Mouse (Mus musculus) kidney, embryonic 15.5 days (tissue): Measurements from ENCODE around the gene Tgm3. TPM values are rescaled to one million over a fixed set of nuclear protein-coding genes. Genes with fewer than 3 reads are reported as not detected.

Experiments
- ATAC-seq: fragments of 200-750 bp; cut with Nextera tagmentation; replicated peaks from 2 replicates; pipeline ENCODE4 v1.8.0; 2017; ENCODE audit warnings: moderate TSS enrichment; ENCODE audit not compliant: low FRiP score
- H3K27ac ChIP-seq: fragments of 300-500 bp; sonication (generic); 2 replicates; pipeline ENCODE4 v1.5.1; 2015; ENCODE audit warnings: mild to moderate bottlenecking, inconsistent platforms
- H3K27me3 ChIP-seq: fragments of 300-500 bp; sonication (generic); 2 replicates; pipeline ENCODE4 v1.6.1; 2015; ENCODE audit warnings: inconsistent platforms
- H3K36me3 ChIP-seq: fragments of 300-500 bp; sonication (generic); 2 replicates; pipeline ENCODE4 v1.6.1; 2015; ENCODE audit warnings: inconsistent platforms
- H3K4me1 ChIP-seq: fragments of 300-500 bp; sonication (generic); 2 replicates; pipeline ENCODE4 v1.6.1; 2015; ENCODE audit warnings: inconsistent platforms
- H3K4me2 ChIP-seq: fragments of 300-500 bp; sonication (generic); 2 replicates; pipeline ENCODE4 v1.6.1; 2015; ENCODE audit warnings: moderate library complexity, mild to moderate bottlenecking, inconsistent platforms
- H3K4me3 ChIP-seq: fragments of 300-500 bp; sonication (generic); replicated peaks from 2 replicates; pipeline ENCODE4 v1.5.1; 2015; ENCODE audit warnings: mild to moderate bottlenecking, inconsistent platforms
- H3K9ac ChIP-seq: fragments of 300-500 bp; sonication (generic); 2 replicates; pipeline ENCODE4 v1.6.1; 2015; ENCODE audit warnings: mild to moderate bottlenecking, inconsistent platforms
- H3K9me3 ChIP-seq: fragments of 300-500 bp; sonication (generic); replicated peaks from 2 replicates; pipeline ENCODE4 v1.6.1; 2016; ENCODE audit warnings: inconsistent platforms
- WGBS: fragments of 180-500 bp; shearing (Covaris S2); methylation state at CpG from one replicate; pipeline ENCODE4 v1.1.7; 2015; ENCODE audit warnings: mixed read lengths; 5-methylcytosine and 5-hydroxymethylcytosine counted together
- polyA plus RNA-seq: library from polyadenylated mRNA; unstranded; fragments of >200 nt; fragmentation: Nextera tagmentation; extraction: Ambion mirVana; gene quantifications from 2 replicates; pipeline ENCODE4 v1.2.1, GENCODE M21; 2015

Tgm3 gene
- polyA plus RNA-seq, 1 experiment from 2014 or later = not detected

DNA sequence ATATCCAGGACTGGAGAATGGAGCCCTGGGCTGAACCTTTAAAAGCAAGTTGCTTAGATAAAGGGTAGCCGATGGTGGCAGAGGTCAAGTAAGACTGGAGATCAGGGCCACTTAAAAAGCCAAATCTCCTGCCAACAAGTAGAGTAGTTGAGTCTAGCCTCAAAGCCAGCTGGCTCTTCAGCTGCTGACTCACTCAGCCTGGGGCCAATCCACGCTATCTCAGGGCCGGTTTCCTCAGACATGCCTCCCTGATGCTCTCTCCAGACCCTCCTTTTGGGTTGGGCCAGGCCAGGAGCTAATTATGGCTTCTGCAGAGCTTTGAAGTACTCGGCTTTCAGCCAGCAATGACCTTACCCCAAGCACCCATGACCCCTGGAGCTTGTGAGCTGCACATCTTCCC, 15.7 kb downstream of the Tgm3 start:
- Histone ChIP-seq H3K27me3 (no peaks in the 10 kb centered on the region), H3K9ac (no peak overlapping the region), H3K9me3 (no peaks in the 10 kb centered on the region), H3K4me1 (no peaks in the 10 kb centered on the region), H3K4me3 (no peak overlapping the region), H3K36me3 (no peaks in the 10 kb centered on the region), H3K4me2 (no peak overlapping the region), H3K27ac (no peak overlapping the region)
- no peak for ATAC-seq
- 58% methylated on average over 4 of the region's 4 CpGs for WGBS

DNA sequence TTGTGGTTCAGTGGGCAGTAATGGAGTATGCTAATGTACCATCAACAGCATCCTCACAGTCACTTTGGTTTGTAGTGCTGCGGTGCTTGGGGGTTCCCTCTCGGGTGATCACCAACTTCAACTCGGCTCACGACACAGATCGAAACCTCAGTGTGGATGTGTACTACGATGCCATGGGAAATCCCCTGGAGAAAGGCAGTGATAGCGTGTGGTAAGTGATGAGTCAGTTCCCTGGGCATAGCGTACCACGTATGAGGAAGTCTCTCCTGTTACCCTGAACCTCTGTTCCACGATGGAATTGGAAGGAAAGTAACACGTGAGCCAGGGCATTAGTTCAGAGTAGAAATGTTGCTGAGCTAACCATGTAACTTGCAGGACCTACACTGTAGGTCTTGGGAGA, 17.7 kb downstream of the Tgm3 start:
- H3K27ac ChIP-seq = no peak overlapping the region
- H3K4me1 ChIP-seq = no peaks in the 10 kb centered on the region
- H3K9ac ChIP-seq = no peak overlapping the region
- ATAC-seq = no peak
- H3K9me3 ChIP-seq = no peaks in the 10 kb centered on the region
- H3K4me2 ChIP-seq = no peak overlapping the region
- H3K27me3 ChIP-seq = no peaks in the 10 kb centered on the region
- H3K36me3 ChIP-seq = no peaks in the 10 kb centered on the region
- H3K4me3 ChIP-seq = no peak overlapping the region
- 89% methylated on average over 11 of the region's 11 CpGs for WGBS

DNA sequence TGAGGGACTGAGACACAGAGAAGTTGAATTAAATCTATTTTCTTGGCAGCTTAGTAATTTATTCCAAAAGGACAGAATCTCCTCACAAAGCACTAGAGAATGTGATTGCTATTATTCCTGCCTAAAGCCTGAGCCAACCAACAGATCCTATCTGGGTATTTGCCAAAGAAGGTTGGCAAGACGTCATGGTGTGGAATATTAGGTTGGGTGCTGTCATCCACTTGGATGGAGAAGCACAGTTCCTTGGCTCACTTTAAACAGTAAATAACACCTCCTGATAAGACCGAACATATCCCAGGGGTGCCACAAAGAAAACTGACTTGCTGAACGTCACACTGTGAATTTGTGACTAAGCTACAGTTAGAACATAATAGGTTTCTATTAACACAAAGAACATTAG, 20.5 kb downstream of the Tgm3 start:
- ATAC-seq = no peak
- H3K36me3 ChIP-seq = no peaks in the 10 kb centered on the region
- 68% methylated on average over 3 of the region's 3 CpGs for WGBS

DNA sequence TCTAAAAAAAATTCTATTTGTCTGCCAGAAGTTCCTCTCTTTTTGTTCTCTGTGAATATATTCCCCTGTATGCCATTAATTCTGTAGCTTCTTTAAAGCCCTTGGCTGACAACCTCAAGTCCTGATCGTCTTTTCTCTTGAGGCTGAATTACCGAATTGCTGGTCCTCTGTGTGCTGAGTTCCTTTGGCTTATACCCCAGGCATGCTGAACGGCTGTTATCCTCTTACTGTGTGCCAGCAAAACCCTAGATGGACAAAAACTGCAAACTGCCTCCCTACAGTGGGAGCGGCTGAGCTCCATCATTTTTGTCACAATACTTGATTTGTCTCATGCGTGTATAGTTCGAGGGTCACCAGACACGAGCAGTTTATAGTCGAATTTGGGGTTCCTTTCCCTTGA, 24.7 kb downstream of the Tgm3 start:
- Histone ChIP-seq H3K9me3 (no peaks in the 10 kb centered on the region), H3K4me3 (no peak overlapping the region), H3K9ac (no peak overlapping the region), H3K27ac (no peak overlapping the region), H3K4me2 (no peak overlapping the region), H3K36me3 (no peaks in the 10 kb centered on the region), H3K27me3 (no peaks in the 10 kb centered on the region), H3K4me1 (no peaks in the 10 kb centered on the region)
- 73% methylated on average over 8 of the region's 8 CpGs for WGBS
- no peak for ATAC-seq

More for the DNA sequence above, 20.5 kb downstream of the Tgm3 start:
- Histone ChIP-seq H3K4me1 (no peaks in the 10 kb centered on the region), H3K9me3 (no peaks in the 10 kb centered on the region), H3K4me2 (no peak overlapping the region), H3K9ac (no peak overlapping the region), H3K27ac (no peak overlapping the region), H3K27me3 (no peaks in the 10 kb centered on the region), H3K4me3 (no peak overlapping the region)

DNA sequence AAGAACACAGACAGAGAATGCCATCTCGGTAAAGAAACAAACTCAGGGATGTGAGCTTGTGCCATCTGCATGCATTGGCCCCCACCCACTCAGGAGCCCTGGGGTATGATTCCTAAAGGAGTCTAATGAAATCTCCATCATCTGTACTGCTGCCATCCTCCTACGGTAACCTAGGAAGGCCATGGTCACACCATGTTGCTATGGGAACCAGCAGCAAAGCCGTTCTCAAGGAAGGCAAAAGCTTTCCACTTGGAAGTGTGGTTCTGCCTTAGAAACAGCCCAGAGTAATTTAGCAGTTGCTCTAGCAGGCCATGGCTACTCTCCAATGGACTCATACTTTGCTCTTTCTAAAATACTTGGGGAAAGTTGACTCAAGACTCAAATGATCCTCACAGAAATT, 26.8 kb downstream of the Tgm3 start:
- H3K27me3 ChIP-seq = no peaks in the 10 kb centered on the region
- WGBS = 50% methylated on average over 3 of the region's 3 CpGs
- no peak overlapping the region for H3K9ac ChIP-seq
- no peaks in the 10 kb centered on the region for H3K36me3 ChIP-seq
- H3K27ac ChIP-seq = no peak overlapping the region
- ATAC-seq = no peak
- no peak overlapping the region for H3K4me2 ChIP-seq
- no peak overlapping the region for H3K4me3 ChIP-seq
- H3K4me1 ChIP-seq = no peaks in the 10 kb centered on the region
- H3K9me3 ChIP-seq = no peaks in the 10 kb centered on the region

DNA sequence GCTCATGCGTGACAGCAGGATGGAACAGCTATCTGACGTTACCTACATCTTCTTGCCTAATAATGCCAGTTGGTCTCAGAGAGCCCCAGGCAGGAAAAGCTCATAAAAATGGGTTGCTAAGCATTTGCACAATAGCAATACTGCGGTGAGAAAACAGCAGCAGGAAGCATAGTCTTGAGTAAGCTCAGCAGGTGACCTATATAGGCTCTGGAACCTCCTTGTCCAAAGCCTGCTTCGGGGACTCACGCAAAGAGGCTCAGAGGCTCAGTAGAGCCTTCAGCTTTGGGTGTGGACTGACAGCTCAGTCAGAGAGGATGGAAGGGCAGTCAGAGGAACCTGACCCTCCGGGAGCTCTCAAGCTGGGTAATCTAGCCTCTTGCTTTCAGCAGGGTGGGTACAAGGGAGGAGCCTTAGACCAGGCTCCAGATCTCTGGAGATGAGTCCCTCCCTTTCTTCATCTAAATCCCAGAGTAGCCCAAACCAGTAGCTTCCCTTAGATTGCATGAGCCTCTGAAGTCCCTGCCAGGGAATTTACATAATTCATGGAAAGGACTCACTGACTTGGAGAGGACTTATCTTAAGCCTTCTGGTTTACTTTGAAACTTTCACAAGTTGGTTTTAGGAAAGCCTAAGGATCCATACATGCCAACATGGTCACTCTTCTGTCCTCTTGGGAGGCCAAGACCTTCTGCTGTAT, 28.2 kb downstream of the Tgm3 start:
- WGBS = 70% methylated on average over 6 of the region's 6 CpGs
- no peaks in the 10 kb centered on the region for H3K9me3 ChIP-seq
- no peak overlapping the region for H3K4me2 ChIP-seq
- no peak for ATAC-seq
- no peaks in the 10 kb centered on the region for H3K4me1 ChIP-seq
- H3K27me3 ChIP-seq = no peaks in the 10 kb centered on the region
- H3K27ac ChIP-seq = no peak overlapping the region
- H3K4me3 ChIP-seq = no peak overlapping the region
- H3K36me3 ChIP-seq = no peaks in the 10 kb centered on the region
- no peak overlapping the region for H3K9ac ChIP-seq

DNA sequence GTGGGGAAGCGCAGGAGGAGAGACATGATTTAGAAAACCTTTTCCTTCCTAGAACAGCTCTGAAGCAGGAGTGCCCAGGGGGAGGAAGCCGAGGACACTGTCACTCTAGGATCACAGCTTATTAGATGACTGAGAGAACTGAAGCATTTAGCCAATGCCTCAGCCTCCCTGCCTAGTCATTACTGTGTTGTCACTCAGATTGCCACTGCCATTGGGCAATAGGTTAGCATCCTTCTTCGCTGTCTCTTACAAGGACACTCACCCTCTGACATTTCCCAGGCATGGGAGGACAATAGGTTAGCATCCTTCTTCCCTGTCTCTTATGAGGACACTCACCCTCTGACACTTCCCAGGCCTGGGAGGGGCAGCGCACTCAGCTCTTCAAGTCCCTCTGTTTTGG, 31.7 kb downstream of the Tgm3 start:
- H3K9me3 ChIP-seq = no peaks in the 10 kb centered on the region
- no peaks in the 10 kb centered on the region for H3K27me3 ChIP-seq
- ATAC-seq = no peak
- 81% methylated on average over 4 of the region's 4 CpGs for WGBS
- H3K9ac ChIP-seq = no peak overlapping the region
- H3K27ac ChIP-seq = no peak overlapping the region
- no peak overlapping the region for H3K4me2 ChIP-seq
- peaks cover 4% of the 10 kb centered on the region; the same call in 1 of the 2 replicates for H3K4me1 ChIP-seq
- no peak overlapping the region for H3K4me3 ChIP-seq
- no peaks in the 10 kb centered on the region for H3K36me3 ChIP-seq

DNA sequence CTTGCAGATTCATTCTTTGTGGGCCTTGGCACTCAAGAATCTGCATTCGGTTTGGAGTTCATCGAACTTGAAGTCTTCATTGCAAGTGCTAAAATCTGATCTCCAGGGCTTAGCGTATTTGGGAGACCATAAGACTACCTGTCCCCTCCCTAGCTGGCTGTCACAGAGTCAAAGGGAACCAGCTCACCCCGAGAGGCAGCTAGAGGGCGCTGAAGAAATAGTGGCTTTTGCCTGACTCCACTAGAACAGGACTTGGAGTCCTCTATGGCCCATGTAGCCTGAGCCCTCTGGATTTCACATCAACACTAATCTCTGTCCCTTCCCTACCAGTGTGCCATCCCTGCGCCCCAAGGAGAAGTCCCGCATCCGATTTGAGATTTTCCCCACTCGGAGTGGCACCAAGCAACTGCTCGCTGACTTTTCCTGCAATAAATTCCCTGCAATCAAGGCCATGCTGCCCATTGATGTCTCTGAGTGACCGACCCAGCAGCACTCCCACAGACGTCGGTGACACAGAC, 35.8 kb downstream of the Tgm3 start:
- Histone ChIP-seq H3K27ac (no peak overlapping the region), H3K27me3 (no peaks in the 10 kb centered on the region), H3K4me2 (no peak overlapping the region), H3K36me3 (no peaks in the 10 kb centered on the region), H3K4me3 (no peak overlapping the region), H3K4me1 (peaks cover 4% of the 10 kb centered on the region; the same call in 1 of the 2 replicates), H3K9ac (no peak overlapping the region), H3K9me3 (no peaks in the 10 kb centered on the region)
- WGBS = 65% methylated on average over 13 of the region's 13 CpGs
- no peak for ATAC-seq

DNA sequence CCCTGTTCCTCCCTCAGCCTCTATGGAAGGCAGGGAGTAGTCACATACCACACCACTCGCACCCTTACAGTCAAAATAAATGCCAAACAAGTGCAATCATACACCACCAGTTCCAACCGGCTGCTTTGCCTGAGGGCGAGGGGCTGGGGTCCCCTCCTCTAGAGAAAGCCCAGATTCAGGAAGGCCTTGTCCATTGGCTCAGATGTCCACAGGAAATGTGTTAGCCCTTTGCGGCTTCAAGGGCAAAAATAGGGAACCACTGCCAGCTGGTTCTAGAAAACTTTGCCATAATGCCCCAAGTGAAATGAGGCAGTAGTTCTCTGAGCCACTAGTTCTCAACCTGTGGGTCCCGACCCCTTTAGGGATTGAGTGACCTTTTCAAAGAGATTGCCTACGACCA, 36.6 kb downstream of the Tgm3 start:
- Histone ChIP-seq H3K4me1 (peaks cover 4% of the 10 kb centered on the region; the same call in 1 of the 2 replicates), H3K36me3 (no peaks in the 10 kb centered on the region), H3K27ac (no peak overlapping the region), H3K27me3 (no peaks in the 10 kb centered on the region), H3K9me3 (no peaks in the 10 kb centered on the region), H3K4me2 (no peak overlapping the region), H3K9ac (no peak overlapping the region), H3K4me3 (no peak overlapping the region)
- 73% methylated on average over 6 of the region's 6 CpGs for WGBS
- no peak for ATAC-seq

DNA sequence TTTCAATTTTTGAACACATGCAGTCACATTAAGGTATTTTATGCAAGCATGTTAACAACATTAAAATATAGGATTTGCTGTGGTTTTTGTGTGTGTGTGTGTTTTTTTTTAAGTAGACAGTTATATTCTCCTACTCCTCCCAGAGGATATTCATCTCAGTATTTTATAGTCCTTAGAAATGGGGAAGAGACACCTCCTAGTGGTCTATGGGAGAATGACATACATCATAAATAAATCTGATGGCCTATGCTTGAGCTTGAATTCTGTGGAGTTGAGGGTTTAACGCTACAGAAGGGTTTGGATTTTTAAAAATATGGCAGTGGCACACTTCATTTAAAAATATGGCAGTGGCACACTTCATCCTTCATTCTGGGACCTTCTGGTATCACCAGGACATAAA, 46.0 kb downstream of the Tgm3 start:
- H3K9ac ChIP-seq = no peak overlapping the region
- no peak overlapping the region for H3K4me3 ChIP-seq
- H3K27ac ChIP-seq = no peak overlapping the region
- H3K36me3 ChIP-seq = no peaks in the 10 kb centered on the region
- H3K27me3 ChIP-seq = no peaks in the 10 kb centered on the region
- H3K4me1 ChIP-seq = no peaks in the 10 kb centered on the region
- 50% methylated on average over 1 of the region's 1 CpGs for whole genome bisulfite sequencing
- H3K4me2 ChIP-seq = no peak overlapping the region
- no peak for ATAC-seq
- H3K9me3 ChIP-seq = no peaks in the 10 kb centered on the region

DNA sequence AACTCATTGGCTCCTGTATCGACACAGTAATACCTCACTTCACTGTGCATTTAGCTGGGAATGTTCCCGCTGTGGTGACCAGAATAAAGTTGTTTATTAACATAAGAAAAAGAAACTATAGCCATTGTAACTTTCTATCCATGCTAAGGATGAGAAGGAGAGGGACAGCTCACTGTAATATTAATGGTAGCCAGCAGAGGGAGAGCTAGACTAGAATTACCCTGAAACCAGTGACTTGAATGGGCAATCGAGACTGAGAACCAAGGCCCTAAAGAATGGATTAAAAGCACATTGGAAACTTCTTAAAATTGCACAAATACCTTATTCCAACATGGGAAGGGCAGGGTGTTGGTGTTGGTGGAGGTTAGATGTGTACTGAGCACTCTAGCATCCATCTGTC, 56.1 kb downstream of the Tgm3 start:
- Histone ChIP-seq H3K4me2 (no peak overlapping the region), H3K9me3 (no peaks in the 10 kb centered on the region), H3K27ac (no peak overlapping the region), H3K4me3 (no peak overlapping the region), H3K27me3 (no peaks in the 10 kb centered on the region), H3K36me3 (no peaks in the 10 kb centered on the region), H3K9ac (no peak overlapping the region), H3K4me1 (no peaks in the 10 kb centered on the region)
- 25% methylated on average over 3 of the region's 3 CpGs for WGBS
- no peak for ATAC-seq

DNA sequence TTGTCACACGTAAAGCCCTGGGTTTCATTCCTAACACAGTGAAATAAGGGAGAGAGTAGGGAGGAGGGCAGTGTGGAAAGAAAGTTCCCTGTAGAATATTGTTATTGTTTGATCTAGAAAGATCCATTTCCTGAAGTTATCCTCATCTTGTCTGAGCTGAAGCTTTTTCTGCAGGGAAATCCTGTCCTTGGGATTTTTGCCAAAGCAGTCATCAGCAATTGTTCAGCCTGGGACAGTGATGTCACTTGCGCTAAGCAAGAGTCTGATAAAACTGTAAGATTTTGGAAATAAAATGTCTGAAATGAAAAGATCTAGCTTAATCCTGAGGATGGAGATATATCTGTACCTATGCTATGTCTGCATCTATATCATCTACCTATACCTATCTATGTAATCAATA, 58.2 kb downstream of the Tgm3 start:
- H3K27ac ChIP-seq = no peak overlapping the region
- no peaks in the 10 kb centered on the region for H3K36me3 ChIP-seq
- no peak for ATAC-seq
- no peaks in the 10 kb centered on the region for H3K27me3 ChIP-seq
- 80% methylated on average over 2 of the region's 2 CpGs for WGBS
- H3K9ac ChIP-seq = no peak overlapping the region
- no peak overlapping the region for H3K4me3 ChIP-seq
- H3K4me2 ChIP-seq = no peak overlapping the region
- H3K9me3 ChIP-seq = no peaks in the 10 kb centered on the region
- no peaks in the 10 kb centered on the region for H3K4me1 ChIP-seq
